Mouse (Mus musculus): ENCODE data around the gene Ntrk2. TPM values are rescaled to one million over a fixed set of nuclear protein-coding genes. Genes with fewer than 3 reads are reported as not detected.

Gene Ntrk2
- polyA plus RNA-seq, 1 experiment = 3.2 TPM

- no peak for DNase-seq (ENCODE audit: low spot score)
Measured at GRCm38 (mm10) chr13:58840731-58841359, 34.5 kb downstream of the Ntrk2 start.

- no peak for DNase-seq (ENCODE audit: low spot score)
Measured at GRCm38 (mm10) chr13:58843826-58844225, 37.5 kb downstream of the Ntrk2 start.

GRCm38 (mm10) chr13:58848578-58848977 lies 42.2 kb downstream of the Ntrk2 start:
- no peak for DNase-seq (ENCODE audit: low spot score)

- no peak for DNase-seq (ENCODE audit: low spot score)
Measured at GRCm38 (mm10) chr13:58853685-58854084, 47.3 kb downstream of the Ntrk2 start.

- DNase-seq (ENCODE audit: low spot score) = no peak
Measured at GRCm38 (mm10) chr13:58866239-58866638, 59.9 kb downstream of the Ntrk2 start.

GRCm38 (mm10) chr13:58866776-58867435 lies 60.5 kb downstream of the Ntrk2 start:
- no peak for DNase-seq (ENCODE audit: low spot score)

GRCm38 (mm10) chr13:58882468-58882867 lies 76.1 kb downstream of the Ntrk2 start:
- no peak for DNase-seq (ENCODE audit: low spot score)

GRCm38 (mm10) chr13:58882916-58883315 lies 76.5 kb downstream of the Ntrk2 start:
- DNase-seq (ENCODE audit: low spot score) = no peak

- no peak for DNase-seq (ENCODE audit: low spot score)
Measured at GRCm38 (mm10) chr13:58886108-58886507, 79.7 kb downstream of the Ntrk2 start.

GRCm38 (mm10) chr13:58896254-58896910 lies 90.0 kb downstream of the Ntrk2 start:
- DNase-seq (ENCODE audit: low spot score) = no peak

- DNase-seq (ENCODE audit: low spot score) = no peak
Measured at GRCm38 (mm10) chr13:58899337-58899736, 93.0 kb downstream of the Ntrk2 start.

- DNase-seq (ENCODE audit: low spot score) = no peak
Measured at GRCm38 (mm10) chr13:58902313-58902712, 95.9 kb downstream of the Ntrk2 start.

- no peak for DNase-seq (ENCODE audit: low spot score)
Measured at GRCm38 (mm10) chr13:58904742-58905735, 98.7 kb downstream of the Ntrk2 start.

GRCm38 (mm10) chr13:58911936-58912335 lies 105.6 kb downstream of the Ntrk2 start:
- no peak for DNase-seq (ENCODE audit: low spot score)

- no peak for DNase-seq (ENCODE audit: low spot score)
Measured at GRCm38 (mm10) chr13:58912559-58912958, 106.2 kb downstream of the Ntrk2 start.

- DNase-seq (ENCODE audit: low spot score) = no peak
Measured at GRCm38 (mm10) chr13:58914061-58914814, 107.9 kb downstream of the Ntrk2 start.

- no peak for DNase-seq (ENCODE audit: low spot score)
Measured at GRCm38 (mm10) chr13:58916348-58916747, 110.0 kb downstream of the Ntrk2 start.

- no peak for DNase-seq (ENCODE audit: low spot score)
Measured at GRCm38 (mm10) chr13:58920241-58920640, 113.9 kb downstream of the Ntrk2 start.

GRCm38 (mm10) chr13:58921255-58921654 lies 114.9 kb downstream of the Ntrk2 start:
- no peak for DNase-seq (ENCODE audit: low spot score)

- DNase-seq (ENCODE audit: low spot score) = no peak
Measured at GRCm38 (mm10) chr13:58921705-58922104, 115.3 kb downstream of the Ntrk2 start.

- no peak for DNase-seq (ENCODE audit: low spot score)
Measured at GRCm38 (mm10) chr13:58922174-58922573, 115.8 kb downstream of the Ntrk2 start.
